Mouse (Mus musculus) spleen, adult 2 months (tissue): Measurements from ENCODE around the gene Upf3a.

Experiments used
- CTCF ChIP-seq: fragments of 200-500 bp; IDR thresholded peaks from 2 replicates; pipeline ENCODE4 v1.5.1; 2011; ENCODE audit warnings: mild to moderate bottlenecking, inconsistent platforms; ENCODE audit not compliant: insufficient read depth, insufficient read length, insufficient replicate concordance; ENCODE audit errors: extremely low read depth
- POLR2A ChIP-seq: fragments of 200-500 bp; IDR thresholded peaks from 2 replicates; pipeline ENCODE4 v1.6.1; 2011; ENCODE audit warnings: low read depth, low read length, inconsistent platforms

- TF ChIP-seq CTCF (no peak), POLR2A (no peak)
Measured at GRCm38 (mm10) chr8:13756480-13756879, 28.9 kb upstream of the Upf3a start.
